Comparison of ENCODE assay signal across 31 mouse cellular contexts in genomic region chr6:52370806-52371360, GRCm38 (mm10). TPM values are rescaled to one million over a fixed set of nuclear protein-coding genes. Genes with fewer than 3 reads are reported as not detected.
"Had no signal": no experiment of that assay in that cellular context is flagged by ENCODE, and none has a peak within 500 bp of the region (broad histone marks: within the 10 kb centered on the region; RNA-seq: fewer than 3 reads in every experiment).

No protein-coding gene starts in this region.

- H3K27ac ChIP-seq: kidney, embryonic 15.5 days; left cerebral cortex, adult 2 months; limb, embryonic 13.5 days; liver, embryonic 12.5 days; liver, embryonic 15.5 days; lung, embryonic 15.5 days; midbrain, embryonic 10.5 days; midbrain, embryonic 13.5 days; neural tube, embryonic 13.5 days had no signal

- H3K27me3 ChIP-seq: liver, embryonic 15.5 days; lung, embryonic 15.5 days; midbrain, embryonic 13.5 days had no signal

- H3K9ac ChIP-seq: kidney, embryonic 15.5 days; limb, embryonic 13.5 days; liver, embryonic 12.5 days; liver, embryonic 15.5 days; lung, embryonic 15.5 days; midbrain, embryonic 13.5 days; neural tube, embryonic 13.5 days had no signal

- H3K9me3 ChIP-seq: kidney, embryonic 15.5 days; limb, embryonic 13.5 days; liver, embryonic 12.5 days; liver, embryonic 15.5 days; lung, embryonic 15.5 days; megakaryocyte, embryonic 14.5 days; midbrain, embryonic 10.5 days; midbrain, embryonic 13.5 days; neural tube, embryonic 13.5 days had no signal

- H3K4me1 ChIP-seq: kidney, embryonic 15.5 days; liver, embryonic 12.5 days; liver, embryonic 15.5 days had no signal

- ATAC-seq: liver, embryonic 12.5 days; midbrain, embryonic 13.5 days; midbrain, embryonic 16.5 days had no signal

- H3K4me2 ChIP-seq: kidney, embryonic 15.5 days; limb, embryonic 13.5 days; liver, embryonic 12.5 days; liver, embryonic 15.5 days; lung, embryonic 15.5 days; midbrain, embryonic 13.5 days; neural tube, embryonic 13.5 days had no signal

- H3K36me3 ChIP-seq: kidney, embryonic 15.5 days; limb, embryonic 13.5 days; liver, embryonic 12.5 days; liver, embryonic 15.5 days; lung, embryonic 15.5 days; midbrain, embryonic 10.5 days; midbrain, embryonic 13.5 days; neural tube, embryonic 13.5 days had no signal

- H3K4me3 ChIP-seq: kidney, embryonic 15.5 days; left cerebral cortex, adult 2 months; limb, embryonic 13.5 days; liver, embryonic 12.5 days; liver, embryonic 15.5 days; lung, embryonic 15.5 days; megakaryocyte, embryonic 14.5 days; midbrain, embryonic 10.5 days; midbrain, embryonic 13.5 days; myocyte; neural tube, embryonic 13.5 days had no signal

- DNase-seq: kidney, adult 2 months; kidney, postnatal 10 days; kidney, postnatal 36 days; layer of hippocampus, postnatal 36 days; liver; lung, adult 18-20 months; lung, postnatal 10 days; lung, postnatal 36 days; right cerebral cortex, adult 18-20 months; right cerebral cortex, postnatal 14 days; right cerebral cortex, postnatal 4 days; thymus, postnatal 4 days had no signal

RNA-seq across cellular contexts. Expression of gene Evx1, which starts 57.6 kb away (rescaled TPM):
- total RNA-seq: layer of hippocampus, adult 8-10 months; layer of hippocampus, postnatal 10 days; layer of hippocampus, postnatal 36 days; left cerebral cortex, adult 2 months; left cerebral cortex, postnatal 10 days; left cerebral cortex, postnatal 36 days; monocyte, adult 5-6 weeks; neutrophil, adult 5-6 weeks had no signal
- polyA plus RNA-seq: kidney, adult 2 months; liver, embryonic 15.5 days; myocyte; thymus, postnatal 0 days had no signal
